Mouse (Mus musculus) forebrain, postnatal 0 days (tissue): ENCODE results near the gene Pomt1. TPM values are rescaled to one million over a fixed set of nuclear protein-coding genes. Genes with fewer than 3 reads are reported as not detected.

Experiments
- ATAC-seq: fragments of 200-750 bp; cut with Nextera tagmentation; 2 replicates; pipeline ENCODE4 v1.8.0; 2017; ENCODE audit warnings: mild to moderate bottlenecking, moderate library complexity
- DNase-seq: peaks from one replicate; pipeline ENCODE4 v3.0.0-alpha.2; 2015
- H3K27ac ChIP-seq: fragments of 300-500 bp; sonication (generic); 2 replicates; pipeline ENCODE4 v1.5.1; 2014; ENCODE audit warnings: low read depth, mild to moderate bottlenecking, antibody characterized with exemption, low read length, moderate library complexity, mixed read lengths
- H3K27me3 ChIP-seq: fragments of 300-500 bp; sonication (generic); 2 replicates; pipeline ENCODE4 v1.6.1; 2014; ENCODE audit warnings: mild to moderate bottlenecking, low read length, mixed read lengths; ENCODE audit not compliant: insufficient read depth
- H3K36me3 ChIP-seq: fragments of 300-500 bp; sonication (generic); 2 replicates; pipeline ENCODE4 v1.6.1; 2014; ENCODE audit warnings: mild to moderate bottlenecking, moderate library complexity; ENCODE audit not compliant: insufficient read depth
- H3K4me1 ChIP-seq: fragments of 300-500 bp; sonication (generic); 2 replicates; pipeline ENCODE4 v1.6.1; 2014; ENCODE audit warnings: antibody characterized with exemption; ENCODE audit not compliant: insufficient read depth
- H3K4me2 ChIP-seq: fragments of 300-500 bp; sonication (generic); 2 replicates; pipeline ENCODE4 v1.6.1; 2014; ENCODE audit warnings: low read depth, mild to moderate bottlenecking, moderate library complexity
- H3K4me3 ChIP-seq: fragments of 300-500 bp; sonication (generic); 2 replicates; pipeline ENCODE4 v1.5.1; 2014; ENCODE audit warnings: low read depth, low read length, mixed read lengths
- H3K9ac ChIP-seq: fragments of 300-500 bp; sonication (generic); 2 replicates; pipeline ENCODE4 v1.6.1; 2014; ENCODE audit warnings: mild to moderate bottlenecking
- H3K9me3 ChIP-seq: fragments of 300-500 bp; sonication (generic); 2 replicates; pipeline ENCODE4 v1.6.1; 2016; ENCODE audit warnings: low read length
- CTCF ChIP-seq: sonication (generic); IDR thresholded peaks from 2 replicates; pipeline ENCODE4 v1.5.1; 2016; ENCODE audit warnings: antibody characterized with exemption, control low read depth, low read depth
- WGBS: fragments of 180-500 bp; shearing (Covaris S2); extraction: QIAGEN DNeasy Blood & Tissue Kit; methylation state at CpG from one replicate; pipeline ENCODE4 v1.1.7; 2014; 5-methylcytosine and 5-hydroxymethylcytosine counted together
- polyA plus RNA-seq: library from polyadenylated mRNA; unstranded; fragments of >200 nt; fragmentation: Nextera tagmentation; extraction: Ambion mirVana; gene quantifications from 2 replicates; pipeline ENCODE4 v1.2.1, GENCODE M21; 2015
- total RNA-seq: library from RNA; depleted of rRNA; stranded (reverse); fragments of >200 nt; gene quantifications from 2 replicates; pipeline ENCODE4 v1.2.3, GENCODE M21; 2014

The Pomt1 gene
- total and polyA plus RNA-seq, 2 experiments from 2014 or later = 19.8 to 38.5 TPM

GRCm38 (mm10) chr2:32198977-32199376, 37.4 kb upstream of the Pomt1 start:
- Histone ChIP-seq H3K4me3 (no peak overlapping the region), H3K27me3 (no peaks in the 10 kb centered on the region), H3K27ac (no peak overlapping the region), H3K36me3 (peaks cover 95% of the 10 kb centered on the region), H3K9ac (no peak overlapping the region), H3K9me3 (no peaks in the 10 kb centered on the region), H3K4me2 (no peak overlapping the region), H3K4me1 (no peaks in the 10 kb centered on the region)
- DNase-seq (no peak), ATAC-seq (no peak)
- 69% methylated on average over 11 of the region's 11 CpGs for WGBS
- TF ChIP-seq CTCF = peak; percentile 20; the same call in 1 of the 2 replicates

- no peak overlapping the region for H3K4me2 ChIP-seq
- H3K4me3 ChIP-seq = no peak overlapping the region
- peaks cover 95% of the 10 kb centered on the region for H3K36me3 ChIP-seq
- TF ChIP-seq CTCF = no peak
- no peaks in the 10 kb centered on the region for H3K27me3 ChIP-seq
- DNase-seq (no peak), ATAC-seq (no peak)
- H3K9me3 ChIP-seq = no peaks in the 10 kb centered on the region
- no peaks in the 10 kb centered on the region for H3K4me1 ChIP-seq
- no peak overlapping the region for H3K27ac ChIP-seq
- WGBS = 75% methylated on average over 4 of the region's 4 CpGs
- H3K9ac ChIP-seq = no peak overlapping the region
Observed at GRCm38 (mm10) chr2:32200033-32200432, 36.4 kb upstream of the Pomt1 start.

GRCm38 (mm10) chr2:32200712-32201111, 35.7 kb upstream of the Pomt1 start:
- 91% methylated on average over 11 of the region's 11 CpGs for WGBS
- no peak overlapping the region for H3K4me2 ChIP-seq
- DNase-seq = no peak
- no peak overlapping the region for H3K9ac ChIP-seq
- peaks cover 95% of the 10 kb centered on the region for H3K36me3 ChIP-seq
- no peaks in the 10 kb centered on the region for H3K9me3 ChIP-seq
- no peak for ATAC-seq
- TF ChIP-seq CTCF = no peak
- no peaks in the 10 kb centered on the region for H3K4me1 ChIP-seq
- no peak overlapping the region for H3K4me3 ChIP-seq
- no peaks in the 10 kb centered on the region for H3K27me3 ChIP-seq
- no peak overlapping the region for H3K27ac ChIP-seq

- no peaks in the 10 kb centered on the region for H3K4me1 ChIP-seq
- H3K9ac ChIP-seq = no peak overlapping the region
- peak; percentile 66 for ATAC-seq
- peak; percentile 49 for DNase-seq
- H3K27me3 ChIP-seq = no peaks in the 10 kb centered on the region
- H3K4me3 ChIP-seq = no peak overlapping the region
- 30% methylated on average over 7 of the region's 7 CpGs for WGBS
- no peak for TF ChIP-seq CTCF
- no peak overlapping the region for H3K27ac ChIP-seq
- H3K9me3 ChIP-seq = no peaks in the 10 kb centered on the region
- no peak overlapping the region for H3K4me2 ChIP-seq
- H3K36me3 ChIP-seq = peaks cover 95% of the 10 kb centered on the region
Observed at GRCm38 (mm10) chr2:32201527-32201926, 34.9 kb upstream of the Pomt1 start.

GRCm38 (mm10) chr2:32203853-32204252, 32.5 kb upstream of the Pomt1 start:
- Histone ChIP-seq H3K4me2 (no peak overlapping the region), H3K4me1 (no peaks in the 10 kb centered on the region), H3K27me3 (no peaks in the 10 kb centered on the region), H3K9me3 (no peaks in the 10 kb centered on the region), H3K9ac (no peak overlapping the region), H3K36me3 (peaks cover 98% of the 10 kb centered on the region), H3K27ac (no peak overlapping the region), H3K4me3 (no peak overlapping the region)
- no peak for ATAC-seq
- no peak for TF ChIP-seq CTCF
- WGBS = 90% methylated on average over 13 of the region's 13 CpGs
- DNase-seq = no peak

GRCm38 (mm10) chr2:32207682-32208081, 28.7 kb upstream of the Pomt1 start:
- no peaks in the 10 kb centered on the region for H3K9me3 ChIP-seq
- no peaks in the 10 kb centered on the region for H3K4me1 ChIP-seq
- DNase-seq = no peak
- H3K4me3 ChIP-seq = no peak overlapping the region
- H3K4me2 ChIP-seq = no peak overlapping the region
- 100% methylated on average over 1 of the region's 1 CpGs for WGBS
- TF ChIP-seq CTCF = no peak
- no peak overlapping the region for H3K27ac ChIP-seq
- H3K27me3 ChIP-seq = no peaks in the 10 kb centered on the region
- no peak overlapping the region for H3K9ac ChIP-seq
- H3K36me3 ChIP-seq = peaks cover 98% of the 10 kb centered on the region
- ATAC-seq = no peak

- no peaks in the 10 kb centered on the region for H3K27me3 ChIP-seq
- 92% methylated on average over 8 of the region's 8 CpGs for WGBS
- H3K4me3 ChIP-seq = no peak overlapping the region
- no peak for TF ChIP-seq CTCF
- H3K4me1 ChIP-seq = no peaks in the 10 kb centered on the region
- H3K36me3 ChIP-seq = peaks cover 98% of the 10 kb centered on the region
- ATAC-seq (no peak), DNase-seq (no peak)
- H3K4me2 ChIP-seq = no peak overlapping the region
- no peak overlapping the region for H3K27ac ChIP-seq
- H3K9me3 ChIP-seq = no peaks in the 10 kb centered on the region
- H3K9ac ChIP-seq = no peak overlapping the region
Observed at GRCm38 (mm10) chr2:32211689-32212088, 24.7 kb upstream of the Pomt1 start.

- TF ChIP-seq CTCF = no peak
- Histone ChIP-seq H3K27me3 (no peaks in the 10 kb centered on the region), H3K4me3 (no peak overlapping the region), H3K27ac (no peak overlapping the region), H3K4me2 (no peak overlapping the region), H3K4me1 (no peaks in the 10 kb centered on the region), H3K9me3 (no peaks in the 10 kb centered on the region), H3K36me3 (peaks cover 98% of the 10 kb centered on the region), H3K9ac (no peak overlapping the region)
- DNase-seq (no peak), ATAC-seq (no peak)
- 57% methylated on average over 10 of the region's 10 CpGs for WGBS
Observed at GRCm38 (mm10) chr2:32213000-32213399, 23.4 kb upstream of the Pomt1 start.
